ENCODE assay signal across 7 mouse cellular contexts in genomic region chr6:82772451-82773101, GRCm38 (mm10). TPM values are rescaled to one million over a fixed set of nuclear protein-coding genes. Genes with fewer than 3 reads are reported as not detected.
DNase-seq lines count a peak whose midpoint lies in the region; ATAC-seq and TF ChIP-seq lines count a peak whose summit lies in the region.

No protein-coding gene starts in this region.

- no peaks in the 10 kb centered on the region for H3K36me3 ChIP-seq in heart, embryonic 11.5 days (ENCODE audit: control insufficient read depth, insufficient read depth, low read length)
- H3K36me3 ChIP-seq in liver, embryonic 12.5 days, result no peaks in the 10 kb centered on the region

- ATAC-seq in heart, embryonic 11.5 days (replicated peaks; ENCODE audit: insufficient number of reproducible peaks, low FRiP score, low TSS enrichment), result no peak
- no peak for ATAC-seq in liver, embryonic 12.5 days

- no peak overlapping the region for H3K27ac ChIP-seq in bone marrow, adult 2 months (ENCODE audit: control insufficient read depth, insufficient read depth, low read depth, low read length, poor library complexity)
- peak overlapping the region; percentile 92 for H3K27ac ChIP-seq in heart, embryonic 11.5 days (ENCODE audit: low read depth, low read length)
- peak overlapping the region; percentile 73 for H3K27ac ChIP-seq in liver, embryonic 12.5 days
- no peak overlapping the region for H3K27ac ChIP-seq in olfactory bulb, adult 2 months (ENCODE audit: insufficient read depth, low read depth, low read length)

- H3K4me2 ChIP-seq in heart, embryonic 11.5 days, result peak overlapping the region; percentile 74
- peak overlapping the region; percentile 96 for H3K4me2 ChIP-seq in liver, embryonic 12.5 days

- H3K27me3 ChIP-seq in heart, embryonic 11.5 days (ENCODE audit: control insufficient read depth, insufficient read depth, low read length), result no peaks in the 10 kb centered on the region
- peaks cover 12% of the 10 kb centered on the region for H3K27me3 ChIP-seq in liver, embryonic 12.5 days (replicated peaks)

- peak; percentile 22 for DNase-seq in right cerebral cortex, postnatal 4 days
- no peak for DNase-seq in right cerebral cortex, adult 2 months (ENCODE audit: low spot score in 2 of 2)
- no peak for DNase-seq in urinary bladder, postnatal 4 days (ENCODE audit: low spot score in 2 of 2)

- no peak for TF ChIP-seq POLR2A in bone marrow, adult 2 months (IDR thresholded peaks at IDR 0.05; ENCODE audit: borderline replicate concordance, control insufficient read depth, low read depth, low read length)
- TF ChIP-seq POLR2A in olfactory bulb, adult 2 months (IDR thresholded peaks at IDR 0.05; ENCODE audit: insufficient read depth, low read depth, low read length), result no peak

- H3K9ac ChIP-seq in heart, embryonic 11.5 days (ENCODE audit: low read depth, low read length), result peak overlapping the region; percentile 78
- peak overlapping the region; percentile 73 for H3K9ac ChIP-seq in liver, embryonic 12.5 days

- peak overlapping the region; percentile 83 for H3K4me3 ChIP-seq in bone marrow, adult 2 months (replicated peaks; ENCODE audit: control insufficient read depth, low read depth, low read length)
- peak overlapping the region; percentile 74 for H3K4me3 ChIP-seq in heart, embryonic 11.5 days (ENCODE audit: low read depth, low read length)
- H3K4me3 ChIP-seq in liver, embryonic 12.5 days, result peak overlapping the region; percentile 65
- peak overlapping the region; percentile 41; the same call in 1 of the 2 replicates for H3K4me3 ChIP-seq in olfactory bulb, adult 2 months (ENCODE audit: insufficient read depth, low read depth, low read length)

- WGBS in bone marrow, adult 2 months, result 6% methylated on average over 19 of the region's 19 CpGs
- under 1% methylated on average over 19 of the region's 19 CpGs for WGBS in heart, embryonic 11.5 days (ENCODE audit: insufficient replicate concordance)
- WGBS in liver, embryonic 12.5 days (ENCODE audit: insufficient replicate concordance), result under 1% methylated on average over 19 of the region's 19 CpGs
- WGBS in olfactory bulb, adult 2 months, result 18% methylated on average over 19 of the region's 19 CpGs

- no peak for TF ChIP-seq CTCF in bone marrow, adult 2 months (IDR thresholded peaks at IDR 0.05; ENCODE audit: control insufficient read depth, insufficient read depth, low read length)
- no peak for TF ChIP-seq CTCF in olfactory bulb, adult 2 months (IDR thresholded peaks at IDR 0.05; ENCODE audit: insufficient read depth, low read depth, low read length)

- no peaks in the 10 kb centered on the region for H3K9me3 ChIP-seq in heart, embryonic 11.5 days (replicated peaks; ENCODE audit: control insufficient read depth, low read length)
- H3K9me3 ChIP-seq in liver, embryonic 12.5 days (replicated peaks), result no peaks in the 10 kb centered on the region

- H3K4me1 ChIP-seq in bone marrow, adult 2 months (ENCODE audit: control insufficient read depth, insufficient read depth, low read length), result peaks cover 5% of the 10 kb centered on the region; the same call in 1 of the 2 replicates
- peaks cover 26% of the 10 kb centered on the region for H3K4me1 ChIP-seq in heart, embryonic 11.5 days (ENCODE audit: control insufficient read depth, insufficient read depth, low read length)
- peaks cover 74% of the 10 kb centered on the region for H3K4me1 ChIP-seq in liver, embryonic 12.5 days
- H3K4me1 ChIP-seq in olfactory bulb, adult 2 months (ENCODE audit: control insufficient read depth, insufficient read depth, low read length), result peaks cover 13% of the 10 kb centered on the region

RNA-seq across cellular contexts. Expression of gene Hk2, which starts 1.7 kb away (rescaled TPM):
- polyA plus RNA-seq in bone marrow, adult 2 months (2011; ENCODE audit: insufficient read depth, insufficient read length, low replicate concordance, missing spikeins), result 6.8 and 33.9 TPM in 2 replicates
- 44.3 and 49.5 TPM in 2 replicates for polyA plus RNA-seq in heart, embryonic 11.5 days (2014; fragmentation: Nextera tagmentation; extraction: Ambion mirVana)
- polyA plus RNA-seq in liver, embryonic 12.5 days (2016; fragmentation: Nextera tagmentation; extraction: Ambion mirVana), result 10.1 and 11.1 TPM in 2 replicates
- polyA plus RNA-seq in olfactory bulb, adult 2 months (2012; ENCODE audit: insufficient read depth, insufficient read length, low replicate concordance, missing spikeins), result not detected in 2 replicates

Comparison
In these comparisons a context has a peak if more than half of its experiments do, and no peak if none do; other contexts are left out.
1. H3K27ac ChIP-seq: peak in heart, embryonic 11.5 days (single experiment) and liver, embryonic 12.5 days (single experiment); none in bone marrow, adult 2 months (single experiment) and olfactory bulb, adult 2 months (single experiment).
2. Peak in every context shown above with its lines, with median percentiles within 50 percentile points of each other: H3K4me3 ChIP-seq.